Mouse (Mus musculus): Measurements from ENCODE around the gene Crybg3.

The Crybg3 gene

DNA sequence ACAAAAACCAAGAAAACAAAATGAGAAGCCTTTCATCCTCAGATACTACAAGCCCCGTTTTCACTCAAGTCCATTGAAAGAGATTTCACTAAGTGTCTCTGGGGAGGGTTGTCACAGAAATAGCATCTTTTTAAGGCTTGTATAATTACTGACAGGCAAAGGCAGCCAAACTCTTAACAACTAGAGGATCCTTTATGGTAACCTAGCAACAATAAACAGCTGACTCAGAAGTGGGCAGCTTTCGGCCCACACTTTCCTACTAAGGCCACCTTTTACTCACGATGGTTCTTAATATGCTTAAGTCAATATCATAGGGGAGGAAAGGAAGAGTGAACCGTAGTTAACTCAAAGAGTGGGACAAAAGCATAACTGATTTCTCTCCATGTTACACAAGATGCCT, 53.3 kb downstream of the Crybg3 start:
- in situ Hi-C loops (cut with MboI; ENCODE audit: low pct_unique_long_range_greater_than_20kb in 1 of 2, low sequenced_read_pairs in 2 of 2, unreplicated experiment in 1 of 2), result no loop called here

DNA sequence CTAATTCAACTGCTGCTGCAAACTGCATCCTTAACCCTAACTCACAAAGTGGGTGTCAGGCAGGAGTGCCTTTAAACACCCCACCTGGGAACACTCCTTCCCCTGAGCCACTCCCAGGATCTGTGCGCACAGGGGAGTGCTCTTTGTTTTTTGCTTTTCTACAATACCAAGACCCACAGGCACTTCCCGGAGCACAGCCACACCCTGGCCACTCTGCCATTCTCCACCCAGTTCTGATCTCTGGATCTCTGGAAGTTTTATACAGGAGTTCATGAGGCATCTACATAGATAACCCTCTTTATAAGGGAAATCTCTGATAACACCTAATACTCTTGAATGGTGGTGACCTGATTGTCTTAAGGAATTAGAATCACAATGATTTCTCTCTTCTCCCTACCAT, 55.4 kb downstream of the Crybg3 start:
- in situ Hi-C loops (cut with MboI; ENCODE audit: low pct_unique_long_range_greater_than_20kb in 1 of 2, low sequenced_read_pairs in 2 of 2, unreplicated experiment in 1 of 2), result no loop called here

DNA sequence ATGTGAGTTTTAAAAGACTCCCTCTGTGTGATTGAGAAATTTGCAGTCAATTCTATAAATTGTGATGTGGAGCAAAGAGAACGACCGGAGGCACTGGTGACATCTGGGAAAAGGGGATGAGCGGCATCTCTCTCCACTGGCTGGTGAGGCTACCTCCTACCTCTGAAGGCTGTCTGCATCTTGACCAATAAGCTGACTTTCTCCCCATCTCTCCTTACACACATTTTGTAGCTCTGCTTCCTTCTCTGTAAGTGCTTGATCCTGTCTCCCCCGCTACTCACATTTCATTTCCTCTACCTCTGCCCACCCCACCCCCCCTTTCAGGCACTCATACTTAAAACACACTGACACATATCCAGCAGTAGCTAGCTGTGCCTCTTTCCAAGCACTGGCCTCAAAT, 59.4 kb downstream of the Crybg3 start:
- in situ Hi-C loops (cut with MboI; ENCODE audit: low pct_unique_long_range_greater_than_20kb in 1 of 2, low sequenced_read_pairs in 2 of 2, unreplicated experiment in 1 of 2), result no loop called here

DNA sequence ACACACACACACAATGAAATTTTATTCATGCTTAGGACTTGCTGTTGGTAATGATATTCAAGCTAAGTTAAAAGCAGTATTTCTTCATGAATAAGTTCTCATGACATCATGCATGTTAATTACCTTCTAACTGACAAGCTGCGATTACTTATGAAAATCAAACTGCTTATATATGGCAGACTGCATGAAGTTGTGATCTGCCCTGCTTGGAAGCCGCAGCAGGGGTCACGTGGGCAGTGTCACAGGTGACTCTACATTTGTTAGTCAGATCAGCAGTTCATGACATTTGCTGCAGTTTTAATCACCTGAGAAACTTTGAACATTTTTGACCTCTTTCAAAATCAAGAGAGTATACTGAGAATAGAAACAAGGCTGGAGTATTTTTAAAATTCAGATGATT, 59.8 kb downstream of the Crybg3 start:
- in situ Hi-C loops (cut with MboI; ENCODE audit: low pct_unique_long_range_greater_than_20kb in 1 of 2, low sequenced_read_pairs in 2 of 2, unreplicated experiment in 1 of 2), result no loop called here

DNA sequence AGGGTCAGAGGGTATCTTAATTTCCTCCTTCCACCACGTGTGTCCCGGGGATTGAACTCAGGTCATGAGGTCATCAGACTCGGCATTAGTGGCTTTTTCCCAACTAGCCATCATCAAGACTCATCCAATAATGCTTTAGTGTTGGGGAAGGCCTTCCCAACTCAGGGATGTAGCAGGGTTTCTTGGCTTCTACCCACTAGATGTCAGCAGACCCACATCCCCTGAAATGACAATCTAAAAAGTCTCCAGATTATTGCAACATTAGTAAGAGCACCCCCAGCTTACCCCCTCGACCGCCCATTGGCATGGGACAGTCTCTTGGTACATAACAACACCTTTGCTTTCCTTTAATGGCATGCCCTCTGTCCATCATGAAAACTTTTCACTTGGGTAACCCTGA, 65.1 kb downstream of the Crybg3 start:
- in situ Hi-C loops (cut with MboI; ENCODE audit: low pct_unique_long_range_greater_than_20kb in 1 of 2, low sequenced_read_pairs in 2 of 2, unreplicated experiment in 1 of 2), result no loop called here

DNA sequence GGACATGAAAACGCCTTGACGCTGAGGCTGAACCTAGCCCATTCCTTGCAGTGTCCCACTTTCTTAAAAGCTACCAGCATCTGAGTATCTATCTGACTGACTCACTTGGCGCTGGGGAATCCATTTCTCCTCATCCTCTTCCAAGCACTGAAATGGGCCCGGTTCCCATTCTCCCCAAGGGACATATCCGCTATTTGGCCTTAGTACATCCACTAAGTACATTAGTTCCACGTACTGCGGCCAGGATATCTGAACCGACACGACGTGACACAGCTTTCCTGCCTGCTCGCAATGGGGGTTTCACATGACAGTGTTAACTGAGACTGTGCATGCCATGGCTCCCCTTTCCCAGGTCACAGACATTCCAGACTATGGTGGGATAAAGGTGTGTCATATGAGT, 66.4 kb downstream of the Crybg3 start:
- in situ Hi-C loops (cut with MboI; ENCODE audit: low pct_unique_long_range_greater_than_20kb in 1 of 2, low sequenced_read_pairs in 2 of 2, unreplicated experiment in 1 of 2), result no loop called here

DNA sequence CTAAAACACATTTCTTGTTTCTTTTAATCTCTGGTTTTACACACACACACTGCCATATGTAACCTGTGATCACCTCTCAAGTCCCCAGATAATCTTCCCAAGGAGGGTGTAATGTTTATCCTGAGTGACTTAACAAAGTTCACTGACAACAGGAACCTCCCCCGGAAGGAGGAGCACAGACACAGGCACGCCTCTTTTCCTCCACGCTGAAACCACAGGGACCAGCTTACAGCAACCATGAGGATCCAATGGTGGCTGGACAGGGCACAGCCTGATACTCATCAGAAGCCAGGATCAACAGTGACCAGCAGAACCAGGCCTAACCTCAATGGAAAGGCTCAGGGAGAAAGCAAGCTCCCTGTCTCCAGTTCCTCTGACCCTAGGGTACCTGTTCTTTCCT, 68.2 kb downstream of the Crybg3 start:
- in situ Hi-C loops (cut with MboI; ENCODE audit: low pct_unique_long_range_greater_than_20kb in 1 of 2, low sequenced_read_pairs in 2 of 2, unreplicated experiment in 1 of 2), result no loop called here

DNA sequence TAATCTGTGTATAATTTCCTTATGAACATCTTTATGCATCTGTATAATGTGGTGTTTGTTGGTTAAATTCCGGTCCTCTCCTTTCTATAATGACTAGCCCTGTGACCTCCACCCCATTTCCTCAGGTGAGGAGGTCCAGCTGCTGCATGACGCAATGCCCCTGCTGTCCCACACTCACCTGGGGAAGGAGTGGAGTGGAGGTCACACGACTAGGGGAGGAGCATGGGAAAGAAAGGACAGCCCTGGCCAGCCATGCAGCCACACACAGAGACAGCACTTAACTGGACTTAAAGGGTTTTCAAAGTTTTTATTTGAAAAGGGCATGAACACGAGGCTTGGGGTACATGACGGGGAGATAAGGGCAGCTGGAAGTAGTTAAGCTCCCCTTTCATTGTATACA, 69.5 kb downstream of the Crybg3 start:
- in situ Hi-C loops (cut with MboI; ENCODE audit: low pct_unique_long_range_greater_than_20kb in 1 of 2, low sequenced_read_pairs in 2 of 2, unreplicated experiment in 1 of 2), result no loop called here

DNA sequence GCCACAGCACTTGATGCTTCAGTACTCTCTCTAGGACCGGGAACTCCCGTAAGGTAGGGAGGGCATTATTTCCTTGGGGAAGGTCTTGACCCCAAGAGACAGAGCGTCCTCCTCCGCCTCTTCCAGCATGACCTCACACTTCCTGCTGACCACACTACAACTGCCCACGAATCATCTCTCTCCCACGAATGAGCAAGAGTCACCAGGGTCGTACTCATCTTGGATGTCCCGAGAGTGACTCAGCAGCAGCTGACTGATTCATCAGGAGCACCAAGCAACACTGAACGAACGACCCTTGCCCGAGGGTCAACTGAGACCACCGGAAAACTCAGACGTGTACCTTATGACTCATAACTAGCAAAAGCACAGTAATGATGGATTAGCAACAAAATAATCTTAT, 71.2 kb downstream of the Crybg3 start:
- in situ Hi-C loops (cut with MboI; ENCODE audit: low pct_unique_long_range_greater_than_20kb in 1 of 2, low sequenced_read_pairs in 2 of 2, unreplicated experiment in 1 of 2), result no loop called here

DNA sequence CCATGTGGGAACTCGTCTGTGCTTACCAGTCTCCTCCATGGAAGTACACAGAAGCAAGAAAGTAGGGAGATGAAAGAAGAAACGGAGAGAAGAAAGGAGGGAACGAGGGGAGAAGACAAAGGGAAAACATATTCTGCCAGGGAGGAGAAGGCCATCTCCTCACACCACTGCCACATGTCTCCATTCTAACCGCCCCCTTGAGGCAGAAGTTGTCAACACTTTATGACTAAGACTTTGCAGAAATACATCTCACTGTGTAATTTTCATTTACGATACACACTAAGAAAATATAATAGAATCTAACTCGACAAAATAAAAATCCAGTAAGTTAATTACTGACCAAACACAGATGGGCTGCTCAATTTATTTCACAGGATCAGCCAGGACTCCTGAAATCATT, 73.8 kb downstream of the Crybg3 start:
- in situ Hi-C loops (cut with MboI; ENCODE audit: low pct_unique_long_range_greater_than_20kb in 1 of 2, low sequenced_read_pairs in 2 of 2, unreplicated experiment in 1 of 2), result no loop called here

DNA sequence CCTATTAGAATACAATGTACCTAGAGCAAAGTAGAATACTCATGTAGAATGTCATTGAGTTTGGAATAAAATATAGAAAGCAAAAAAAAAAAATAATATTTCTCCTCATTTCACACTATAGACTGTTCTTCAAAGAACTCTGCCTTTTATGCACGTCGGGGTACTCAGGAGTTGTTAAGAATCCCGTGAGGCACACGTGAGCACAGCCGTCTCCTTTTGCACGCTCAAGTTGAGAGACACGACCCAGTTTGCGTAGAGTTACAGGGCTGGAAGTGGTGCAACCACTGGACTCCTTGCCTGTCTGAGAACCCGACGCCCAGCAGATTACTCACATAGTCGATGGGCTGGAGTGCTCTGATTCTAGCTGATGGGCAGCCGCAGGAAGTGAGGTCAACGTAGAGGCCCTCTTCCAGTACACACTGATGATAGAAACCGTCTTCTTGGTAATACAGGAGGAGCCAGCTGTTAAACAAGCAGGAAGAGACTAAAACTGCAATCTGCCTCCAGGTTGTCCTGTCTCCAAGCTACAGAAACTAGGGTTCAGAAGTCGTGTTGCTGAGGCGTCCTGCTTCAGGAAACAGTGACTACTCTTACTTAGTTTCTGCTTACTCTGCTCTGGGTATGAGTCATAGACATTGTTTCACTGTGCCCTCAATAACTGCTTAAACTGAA, 78.9 kb downstream of the Crybg3 start:
- in situ Hi-C loops (cut with MboI; ENCODE audit: low pct_unique_long_range_greater_than_20kb in 1 of 2, low sequenced_read_pairs in 2 of 2, unreplicated experiment in 1 of 2), result no loop called here

DNA sequence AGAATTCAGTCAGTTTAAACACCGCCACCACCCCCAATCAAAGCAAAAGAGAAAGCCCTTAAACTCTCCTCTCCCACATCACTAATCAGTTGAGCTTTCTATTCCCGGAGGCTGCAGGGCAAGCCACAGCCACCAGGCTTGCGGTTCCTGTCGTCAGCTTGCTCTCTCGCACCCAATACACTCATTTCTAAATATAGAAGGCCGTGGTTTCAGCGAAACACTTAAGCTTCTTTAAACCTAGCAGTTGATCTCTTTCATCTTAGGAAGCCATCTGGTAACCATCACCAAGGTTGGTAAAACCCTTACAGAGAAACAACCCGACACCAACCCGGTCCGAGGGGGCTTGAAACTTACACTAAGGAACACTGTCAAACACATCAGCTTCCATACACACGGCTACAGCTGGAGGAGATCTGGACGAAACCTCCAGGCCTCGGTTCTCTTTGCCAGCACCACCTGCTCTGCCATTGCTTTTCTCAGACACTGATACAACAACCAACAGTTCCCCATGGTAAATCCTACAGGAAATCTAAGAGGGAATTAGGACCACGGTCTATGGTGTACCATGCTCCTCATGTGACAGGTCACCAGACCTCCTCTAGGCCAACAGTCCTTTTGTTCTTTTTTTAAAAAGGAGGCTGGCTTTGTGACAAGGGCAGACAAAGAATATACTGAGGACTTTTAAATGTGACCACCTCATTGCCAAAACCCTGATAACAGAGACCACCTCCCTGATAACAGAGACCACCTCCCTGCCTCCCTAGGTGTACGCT, 83.1 kb downstream of the Crybg3 start:
- in situ Hi-C loops (cut with MboI; ENCODE audit: low pct_unique_long_range_greater_than_20kb in 1 of 2, low sequenced_read_pairs in 2 of 2, unreplicated experiment in 1 of 2), result no loop called here

DNA sequence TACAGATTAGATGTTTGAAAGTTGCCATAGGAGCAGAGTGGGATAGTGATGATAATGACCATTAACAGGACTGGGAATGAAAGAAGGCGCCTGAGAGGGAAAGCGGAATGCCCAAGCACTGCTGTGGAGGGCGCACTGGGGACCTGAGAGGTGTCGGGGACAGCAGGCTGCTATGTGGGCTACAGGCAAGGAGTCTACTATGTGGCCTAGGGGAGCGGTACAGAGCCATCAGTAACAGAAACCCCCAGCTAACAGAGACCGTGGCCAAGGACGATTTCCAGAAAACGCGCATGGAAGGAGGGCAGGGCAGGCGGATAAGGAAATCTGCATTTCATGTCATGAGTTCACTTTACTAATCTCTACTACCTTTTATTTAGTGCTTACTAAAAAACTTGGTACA, 83.8 kb downstream of the Crybg3 start:
- in situ Hi-C loops (cut with MboI; ENCODE audit: low pct_unique_long_range_greater_than_20kb in 1 of 2, low sequenced_read_pairs in 2 of 2, unreplicated experiment in 1 of 2), result no loop called here

DNA sequence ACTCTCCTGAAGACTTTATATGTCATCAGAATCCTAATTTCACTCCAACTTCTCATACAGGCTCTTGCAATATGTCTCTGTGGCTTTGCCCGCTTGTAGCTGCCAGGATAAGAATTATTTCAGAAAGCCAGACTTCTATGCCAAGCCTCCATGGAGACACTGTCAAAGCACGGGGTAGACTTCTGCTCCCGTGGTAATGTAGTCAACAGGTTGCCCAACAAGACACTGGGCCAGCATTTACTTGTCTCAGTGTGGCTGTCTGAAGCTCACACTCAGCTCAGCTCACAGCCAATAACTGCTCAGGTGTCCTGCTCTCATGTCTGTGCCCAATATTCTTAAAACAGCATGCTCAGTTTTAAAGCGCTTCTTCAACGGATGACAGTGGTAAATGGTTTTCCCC, 85.6 kb downstream of the Crybg3 start:
- in situ Hi-C loops (cut with MboI; ENCODE audit: low pct_unique_long_range_greater_than_20kb in 1 of 2, low sequenced_read_pairs in 2 of 2, unreplicated experiment in 1 of 2), result no loop called here

DNA sequence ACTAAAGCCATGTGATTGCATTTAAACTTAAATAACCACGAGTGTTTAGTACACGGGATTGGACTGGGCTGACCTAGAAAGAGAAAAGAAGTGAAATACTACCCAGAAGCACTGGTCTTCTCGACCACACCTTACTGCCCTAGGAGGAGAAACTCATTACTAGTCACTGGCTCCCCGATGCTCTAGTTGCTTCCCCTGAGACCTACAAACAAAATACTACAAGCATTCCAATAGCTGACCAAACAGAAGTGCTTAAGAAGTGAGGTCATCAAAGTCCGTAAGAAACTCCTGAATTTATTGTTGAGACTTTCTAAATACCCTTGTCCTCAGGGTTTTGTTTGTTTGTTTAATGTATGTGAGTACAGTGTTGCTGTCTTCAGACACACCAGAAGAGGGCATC, 90.9 kb downstream of the Crybg3 start:
- in situ Hi-C loops (cut with MboI; ENCODE audit: low pct_unique_long_range_greater_than_20kb in 1 of 2, low sequenced_read_pairs in 2 of 2, unreplicated experiment in 1 of 2), result no loop called here

DNA sequence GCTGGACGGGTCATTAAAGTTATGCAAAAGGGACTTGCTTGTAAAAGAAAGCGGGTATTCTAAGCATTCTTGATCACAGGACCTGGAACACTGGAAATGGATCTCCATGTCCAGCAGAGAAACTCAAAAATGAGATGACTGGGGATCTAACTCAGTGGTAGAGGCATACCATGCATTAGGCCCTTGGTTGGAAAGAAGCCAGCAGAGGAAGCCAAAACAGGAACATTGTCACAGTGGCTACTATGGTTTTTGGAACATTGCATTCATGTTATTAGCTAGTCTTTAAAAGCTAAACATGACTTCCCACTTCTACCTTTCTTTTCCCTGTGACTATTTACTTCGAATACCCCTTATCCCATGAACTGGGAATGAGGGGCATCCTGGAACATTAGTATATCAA, 101.6 kb downstream of the Crybg3 start:
- in situ Hi-C loops (cut with MboI; ENCODE audit: low pct_unique_long_range_greater_than_20kb in 1 of 2, low sequenced_read_pairs in 2 of 2, unreplicated experiment in 1 of 2), result no loop called here

DNA sequence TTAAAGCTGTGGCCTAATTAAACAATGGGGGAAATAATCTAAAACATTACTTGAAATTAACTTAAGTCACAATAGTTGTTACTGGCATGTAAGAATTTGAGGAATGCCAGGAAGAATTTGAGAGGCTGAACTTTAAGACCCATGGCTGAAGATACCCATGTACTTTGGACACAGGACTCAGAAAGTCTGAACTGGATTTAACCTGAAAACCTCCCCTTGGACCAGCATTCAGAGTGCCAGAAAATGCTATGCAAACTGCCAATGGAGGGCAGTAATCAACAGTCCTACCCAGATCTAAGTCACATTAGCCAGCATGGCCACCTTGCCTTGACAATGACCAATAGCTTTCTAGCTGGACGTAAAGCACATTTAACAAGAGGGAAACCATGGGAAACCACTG, 102.8 kb downstream of the Crybg3 start:
- in situ Hi-C loops (cut with MboI; ENCODE audit: low pct_unique_long_range_greater_than_20kb in 1 of 2, low sequenced_read_pairs in 2 of 2, unreplicated experiment in 1 of 2), result no loop called here

DNA sequence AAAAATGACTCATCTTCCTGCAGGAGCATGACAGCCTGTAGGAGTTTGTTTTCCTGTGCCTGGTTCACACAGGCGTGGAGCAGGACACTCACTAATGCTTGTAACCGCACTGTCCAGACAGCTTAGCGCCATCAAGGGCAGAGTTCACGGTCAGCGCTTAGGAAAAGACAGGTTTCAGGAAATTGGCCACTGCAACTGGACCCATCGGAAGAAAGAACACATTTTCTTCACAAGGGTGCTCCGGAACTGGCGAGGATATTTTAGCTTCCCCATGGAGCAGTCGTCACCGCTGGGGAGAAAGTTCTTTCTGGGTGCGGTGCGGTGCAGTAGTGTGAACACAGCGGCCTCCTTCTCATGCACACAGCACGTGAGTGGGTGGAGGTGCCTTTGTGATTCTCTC, 107.6 kb downstream of the Crybg3 start:
- in situ Hi-C loops (cut with MboI; ENCODE audit: low pct_unique_long_range_greater_than_20kb in 1 of 2, low sequenced_read_pairs in 2 of 2, unreplicated experiment in 1 of 2), result no loop called here

DNA sequence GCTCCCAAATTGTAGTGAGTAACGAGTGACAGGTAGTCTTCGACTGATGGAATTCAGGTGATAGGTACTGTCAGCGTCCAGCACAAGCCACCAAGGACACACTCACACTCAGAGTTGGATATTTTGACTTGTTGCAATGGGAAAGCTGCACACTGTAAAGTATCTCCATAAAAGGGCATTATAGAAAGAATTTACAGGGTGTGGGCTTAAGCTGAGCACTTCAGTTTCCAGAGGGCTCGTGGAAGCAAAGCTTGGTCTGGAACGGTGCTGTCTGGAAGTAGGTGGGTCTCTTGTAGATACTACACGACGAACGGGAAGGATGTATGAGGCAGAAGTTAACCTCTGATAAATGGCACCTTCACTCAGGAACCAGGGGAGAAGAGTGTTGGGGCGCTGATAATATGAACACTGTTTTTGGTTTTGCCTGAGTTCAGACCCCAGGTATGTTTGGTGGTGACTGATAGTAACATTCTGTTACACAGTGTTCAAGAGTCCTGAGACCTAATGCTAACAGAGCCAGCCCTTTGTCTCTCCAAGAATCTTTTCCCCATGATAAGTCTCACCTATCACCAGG, 112.7 kb downstream of the Crybg3 start:
- in situ Hi-C loops (cut with MboI; ENCODE audit: low pct_unique_long_range_greater_than_20kb in 1 of 2, low sequenced_read_pairs in 2 of 2, unreplicated experiment in 1 of 2), result no loop called here

DNA sequence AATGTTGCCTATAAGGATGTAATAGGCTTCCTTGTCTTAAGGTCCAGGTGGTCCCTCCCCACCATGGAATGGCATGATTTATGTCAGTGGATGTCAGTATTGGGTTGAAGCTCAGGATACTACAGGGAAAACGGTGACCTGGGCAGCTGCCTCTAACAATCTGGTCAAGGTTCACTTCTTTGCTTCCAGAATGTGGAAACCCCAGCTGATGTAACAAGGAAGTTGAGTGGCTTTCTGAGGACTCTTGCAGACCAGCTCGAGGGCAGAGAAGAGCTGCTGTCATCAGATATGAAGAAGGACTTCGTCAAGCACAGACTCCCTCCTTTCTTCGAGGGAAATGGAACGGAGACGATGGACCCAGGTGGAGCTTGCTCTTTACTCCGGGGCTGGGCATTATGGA, 113.5 kb downstream of the Crybg3 start:
- in situ Hi-C loops (cut with MboI; ENCODE audit: low pct_unique_long_range_greater_than_20kb in 1 of 2, low sequenced_read_pairs in 2 of 2, unreplicated experiment in 1 of 2), result no loop called here

Measured in mouse embryonic stem cell (cell line).